Mouse (Mus musculus): ENCODE data around the gene Rnf130. TPM values are rescaled to one million over a fixed set of nuclear protein-coding genes. Genes with fewer than 3 reads are reported as not detected.

Rnf130 gene
- polyA plus RNA-seq, 1 experiment from 2014 or later, result 48.0 TPM

GRCm38 (mm10) chr11:50035726-50036125 lies 10.6 kb downstream of the Rnf130 start:
- H3K27me3 ChIP-seq (replicated peaks; ENCODE audit: control insufficient read depth, insufficient read depth, low read length), result no peaks in the 10 kb centered on the region
- no peaks in the 10 kb centered on the region for H3K9me3 ChIP-seq (ENCODE audit: control insufficient read depth, low read length)
- no peak overlapping the region for H3K9ac ChIP-seq (ENCODE audit: low read depth, low read length)
- no peak overlapping the region for H3K4me3 ChIP-seq (ENCODE audit: low read depth, low read length)
- DNase-seq (ENCODE audit: low spot score) (no peak), ATAC-seq (replicated peaks; ENCODE audit: low FRiP score) (peak; percentile 57; the same call in 1 of the 2 replicates)
- no peak overlapping the region for H3K4me2 ChIP-seq
- H3K27ac ChIP-seq (ENCODE audit: low read depth, low read length), result no peak overlapping the region
- H3K4me1 ChIP-seq (replicated peaks; ENCODE audit: control insufficient read depth, insufficient read depth, low read length), result peaks cover 31% of the 10 kb centered on the region
- WGBS, result 40% methylated on average over 3 of the region's 3 CpGs
- H3K36me3 ChIP-seq (ENCODE audit: control insufficient read depth, insufficient read depth, low read length), result no peaks in the 10 kb centered on the region

- ATAC-seq (replicated peaks; ENCODE audit: low FRiP score) (no peak), DNase-seq (ENCODE audit: low spot score) (no peak)
- Histone ChIP-seq H3K9ac (ENCODE audit: low read depth, low read length) (no peak overlapping the region), H3K27ac (ENCODE audit: low read depth, low read length) (no peak overlapping the region), H3K4me3 (ENCODE audit: low read depth, low read length) (no peak overlapping the region), H3K4me2 (no peak overlapping the region), H3K4me1 (replicated peaks; ENCODE audit: control insufficient read depth, insufficient read depth, low read length) (peaks cover 27% of the 10 kb centered on the region), H3K27me3 (replicated peaks; ENCODE audit: control insufficient read depth, insufficient read depth, low read length) (no peaks in the 10 kb centered on the region), H3K36me3 (ENCODE audit: control insufficient read depth, insufficient read depth, low read length) (no peaks in the 10 kb centered on the region), H3K9me3 (ENCODE audit: control insufficient read depth, low read length) (no peaks in the 10 kb centered on the region)
- 74% methylated on average over 4 of the region's 4 CpGs for WGBS
These were observed 11.8 kb downstream of the Rnf130 start for GRCm38 (mm10) chr11:50036781-50037460.

GRCm38 (mm10) chr11:50038757-50039156 lies 13.6 kb downstream of the Rnf130 start:
- Histone ChIP-seq H3K27me3 (replicated peaks; ENCODE audit: control insufficient read depth, insufficient read depth, low read length) (no peaks in the 10 kb centered on the region), H3K9ac (ENCODE audit: low read depth, low read length) (no peak overlapping the region), H3K9me3 (ENCODE audit: control insufficient read depth, low read length) (no peaks in the 10 kb centered on the region), H3K4me2 (no peak overlapping the region), H3K4me1 (replicated peaks; ENCODE audit: control insufficient read depth, insufficient read depth, low read length) (peaks cover 36% of the 10 kb centered on the region), H3K4me3 (ENCODE audit: low read depth, low read length) (no peak overlapping the region), H3K36me3 (ENCODE audit: control insufficient read depth, insufficient read depth, low read length) (no peaks in the 10 kb centered on the region), H3K27ac (ENCODE audit: low read depth, low read length) (no peak overlapping the region)
- DNase-seq (ENCODE audit: low spot score) (no peak), ATAC-seq (replicated peaks; ENCODE audit: low FRiP score) (no peak)
- WGBS, result 39% methylated on average over 1 of the region's 1 CpGs

GRCm38 (mm10) chr11:50041148-50041547 lies 16.0 kb downstream of the Rnf130 start:
- Histone ChIP-seq H3K27me3 (replicated peaks; ENCODE audit: control insufficient read depth, insufficient read depth, low read length) (no peaks in the 10 kb centered on the region), H3K4me2 (no peak overlapping the region), H3K27ac (ENCODE audit: low read depth, low read length) (no peak overlapping the region), H3K9ac (ENCODE audit: low read depth, low read length) (no peak overlapping the region), H3K4me3 (ENCODE audit: low read depth, low read length) (no peak overlapping the region), H3K36me3 (ENCODE audit: control insufficient read depth, insufficient read depth, low read length) (no peaks in the 10 kb centered on the region), H3K9me3 (ENCODE audit: control insufficient read depth, low read length) (no peaks in the 10 kb centered on the region), H3K4me1 (replicated peaks; ENCODE audit: control insufficient read depth, insufficient read depth, low read length) (peaks cover 30% of the 10 kb centered on the region)
- ATAC-seq (replicated peaks; ENCODE audit: low FRiP score) (no peak), DNase-seq (ENCODE audit: low spot score) (no peak)
- WGBS, result 51% methylated on average over 3 of the region's 3 CpGs

GRCm38 (mm10) chr11:50042345-50042997 lies 17.3 kb downstream of the Rnf130 start:
- H3K4me2 ChIP-seq, result peak overlapping the region; percentile 22; the same call in 1 of the 2 replicates
- H3K36me3 ChIP-seq (ENCODE audit: control insufficient read depth, insufficient read depth, low read length), result no peaks in the 10 kb centered on the region
- no peaks in the 10 kb centered on the region for H3K9me3 ChIP-seq (ENCODE audit: control insufficient read depth, low read length)
- DNase-seq (ENCODE audit: low spot score) (no peak), ATAC-seq (replicated peaks; ENCODE audit: low FRiP score) (no peak; the same call in 1 of the 2 replicates)
- H3K9ac ChIP-seq (ENCODE audit: low read depth, low read length), result no peak overlapping the region
- H3K27ac ChIP-seq (ENCODE audit: low read depth, low read length), result peak overlapping the region; percentile 43
- H3K27me3 ChIP-seq (replicated peaks; ENCODE audit: control insufficient read depth, insufficient read depth, low read length), result no peaks in the 10 kb centered on the region
- 40% methylated on average over 4 of the region's 4 CpGs for WGBS
- H3K4me1 ChIP-seq (replicated peaks; ENCODE audit: control insufficient read depth, insufficient read depth, low read length), result peaks cover 19% of the 10 kb centered on the region
- no peak overlapping the region for H3K4me3 ChIP-seq (ENCODE audit: low read depth, low read length)

GRCm38 (mm10) chr11:50044454-50044853 lies 19.3 kb downstream of the Rnf130 start:
- Histone ChIP-seq H3K9me3 (ENCODE audit: control insufficient read depth, low read length) (no peaks in the 10 kb centered on the region), H3K4me3 (ENCODE audit: low read depth, low read length) (no peak overlapping the region), H3K27ac (ENCODE audit: low read depth, low read length) (no peak overlapping the region), H3K4me2 (no peak overlapping the region), H3K27me3 (replicated peaks; ENCODE audit: control insufficient read depth, insufficient read depth, low read length) (no peaks in the 10 kb centered on the region), H3K4me1 (replicated peaks; ENCODE audit: control insufficient read depth, insufficient read depth, low read length) (peaks cover 28% of the 10 kb centered on the region), H3K9ac (ENCODE audit: low read depth, low read length) (no peak overlapping the region), H3K36me3 (ENCODE audit: control insufficient read depth, insufficient read depth, low read length) (no peaks in the 10 kb centered on the region)
- WGBS, result 51% methylated on average over 4 of the region's 4 CpGs
- ATAC-seq (replicated peaks; ENCODE audit: low FRiP score) (peak; percentile 76), DNase-seq (ENCODE audit: low spot score) (no peak)

- no peak overlapping the region for H3K4me3 ChIP-seq (ENCODE audit: low read depth, low read length)
- no peak overlapping the region for H3K4me2 ChIP-seq
- H3K9ac ChIP-seq (ENCODE audit: low read depth, low read length), result no peak overlapping the region
- no peak for DNase-seq (ENCODE audit: low spot score)
- peaks cover 28% of the 10 kb centered on the region for H3K4me1 ChIP-seq (replicated peaks; ENCODE audit: control insufficient read depth, insufficient read depth, low read length)
- no peaks in the 10 kb centered on the region for H3K27me3 ChIP-seq (replicated peaks; ENCODE audit: control insufficient read depth, insufficient read depth, low read length)
- H3K36me3 ChIP-seq (ENCODE audit: control insufficient read depth, insufficient read depth, low read length), result no peaks in the 10 kb centered on the region
- ATAC-seq (replicated peaks; ENCODE audit: low FRiP score), result no peak
- H3K9me3 ChIP-seq (ENCODE audit: control insufficient read depth, low read length), result no peaks in the 10 kb centered on the region
- no peak overlapping the region for H3K27ac ChIP-seq (ENCODE audit: low read depth, low read length)
- whole genome bisulfite sequencing, result 74% methylated on average over 1 of the region's 1 CpGs
These were observed 22.5 kb downstream of the Rnf130 start for GRCm38 (mm10) chr11:50047610-50048009.

- no peak for ATAC-seq (replicated peaks; ENCODE audit: low FRiP score)
- 67% methylated on average over 6 of the region's 6 CpGs for WGBS
These were observed 23.0 kb downstream of the Rnf130 start for GRCm38 (mm10) chr11:50048115-50048514.

GRCm38 (mm10) chr11:50050392-50050791 lies 25.2 kb downstream of the Rnf130 start:
- DNase-seq (ENCODE audit: low spot score), result no peak
- H3K36me3 ChIP-seq (ENCODE audit: control insufficient read depth, insufficient read depth, low read length), result peaks cover 4% of the 10 kb centered on the region; the same call in 1 of the 2 replicates
- ATAC-seq (replicated peaks; ENCODE audit: low FRiP score), result no peak
- no peak overlapping the region for H3K9ac ChIP-seq (ENCODE audit: low read depth, low read length)
- no peak overlapping the region for H3K27ac ChIP-seq (ENCODE audit: low read depth, low read length)
- H3K27me3 ChIP-seq (replicated peaks; ENCODE audit: control insufficient read depth, insufficient read depth, low read length), result no peaks in the 10 kb centered on the region
- H3K4me1 ChIP-seq (replicated peaks; ENCODE audit: control insufficient read depth, insufficient read depth, low read length), result peaks cover 18% of the 10 kb centered on the region
- no peak overlapping the region for H3K4me3 ChIP-seq (ENCODE audit: low read depth, low read length)
- no peaks in the 10 kb centered on the region for H3K9me3 ChIP-seq (ENCODE audit: control insufficient read depth, low read length)
- H3K4me2 ChIP-seq, result no peak overlapping the region
- WGBS, result 62% methylated on average over 6 of the region's 6 CpGs

More at GRCm38 (mm10) chr11:50048115-50048514, 23.0 kb downstream of the Rnf130 start:
- H3K4me1 ChIP-seq (replicated peaks; ENCODE audit: control insufficient read depth, insufficient read depth, low read length), result peaks cover 25% of the 10 kb centered on the region
- no peaks in the 10 kb centered on the region for H3K27me3 ChIP-seq (replicated peaks; ENCODE audit: control insufficient read depth, insufficient read depth, low read length)
- no peak overlapping the region for H3K9ac ChIP-seq (ENCODE audit: low read depth, low read length)
- no peaks in the 10 kb centered on the region for H3K36me3 ChIP-seq (ENCODE audit: control insufficient read depth, insufficient read depth, low read length)
- no peak overlapping the region for H3K4me3 ChIP-seq (ENCODE audit: low read depth, low read length)
- H3K9me3 ChIP-seq (ENCODE audit: control insufficient read depth, low read length), result no peaks in the 10 kb centered on the region
- H3K4me2 ChIP-seq, result no peak overlapping the region
- no peak overlapping the region for H3K27ac ChIP-seq (ENCODE audit: low read depth, low read length)
- DNase-seq (ENCODE audit: low spot score), result no peak

Data from liver, embryonic 11.5 days (tissue).